In the genomic region with DNA sequence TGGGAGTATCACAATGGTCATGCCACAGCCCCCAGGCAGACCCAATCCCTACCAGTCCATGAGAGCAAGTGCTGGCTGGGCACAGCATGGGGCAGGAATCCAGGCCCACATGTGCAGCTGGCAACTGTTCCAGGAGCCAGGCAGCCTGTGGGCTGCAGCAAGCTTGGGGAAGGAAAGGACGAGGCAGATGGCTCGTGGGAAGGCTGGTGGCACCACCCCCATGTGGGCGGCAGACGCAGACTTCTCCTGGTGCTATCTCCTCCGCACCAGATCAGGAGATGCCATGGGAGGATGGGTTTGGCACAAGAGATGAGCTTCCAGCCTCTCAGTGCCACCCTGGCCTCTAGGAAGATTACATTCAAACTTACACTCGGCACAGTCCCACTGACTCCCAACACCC, we compare ENCODE assay signal across 12 mouse cellular contexts. TPM values are rescaled to one million over a fixed set of nuclear protein-coding genes. Genes with fewer than 3 reads are reported as not detected.
DNase-seq lines count a peak whose midpoint lies in the region; TF ChIP-seq lines count a peak whose summit lies in the region.
"Had no signal": no experiment of that assay in that cellular context is flagged by ENCODE, and none has a peak within 500 bp of the region (broad histone marks: within the 10 kb centered on the region; RNA-seq: fewer than 3 reads in every experiment).

No protein-coding gene starts in this region.

- H3K27ac ChIP-seq in layer of hippocampus, adult 2 months: peak overlapping the region; percentile 93
- H3K27ac ChIP-seq: kidney, embryonic 15.5 days; liver, embryonic 14.5 days; neural tube, embryonic 15.5 days had no signal

- H3K4me3 ChIP-seq in layer of hippocampus, adult 2 months: no peak overlapping the region
- H3K4me3 ChIP-seq: kidney, embryonic 15.5 days; neural tube, embryonic 15.5 days had no signal

- no peak for TF ChIP-seq CTCF in layer of hippocampus, adult 2 months (conservative IDR thresholded peaks at IDR 0.05)

- intact Hi-C loops in left cerebral cortex, postnatal 36 days (cut with DNase I): loop anchor here (2.0 kb wide), 1 partner anchor 34 kb away; no protein-coding TSS in a partner anchor

- DNase-seq in Muller cell, postnatal 12 days (ENCODE audit: inconsistent ontology term): peak; percentile 60
- DNase-seq in cerebellum, adult 8-10 months: peak; percentile 69
- DNase-seq in layer of hippocampus, adult 2 months (ENCODE audit: low spot score in 2 of 2): peak; percentile 91 to 94
- DNase-seq in left cerebral cortex, postnatal 36 days (ENCODE audit: low spot score in 2 of 2): peak; percentile 93 to 94
- no peak for DNase-seq in spleen, adult 18-20 months
- DNase-seq in embryo, embryonic 10.5 days (ENCODE audit: low spot score): no peak
- DNase-seq in spleen, postnatal 4 days (ENCODE audit: low spot score in 2 of 2): no peak
- DNase-seq: heart, postnatal 4 days had no signal

RNA-seq across cellular contexts. Expression of a gene that starts 33.7 kb away (rescaled TPM):
- 10 to 100 TPM; 14.5 to 17.3 TPM for total RNA-seq in layer of hippocampus, adult 2 months (2021)
- total RNA-seq in left cerebral cortex, postnatal 36 days (2021): 10 to 100 TPM; 26.8 to 30.3 TPM

RNA-seq across cellular contexts. Expression of a gene that starts 53.2 kb away (rescaled TPM):
- total RNA-seq in layer of hippocampus, adult 2 months (2021): 1 to 10 TPM; 1.9 to 2.4 TPM
- 1 to 10 TPM; 4.0 to 5.1 TPM for total RNA-seq in left cerebral cortex, postnatal 36 days (2021)
- total RNA-seq: gastrocnemius, adult 18-20 months; heart, postnatal 4 days had no signal

RNA-seq across cellular contexts. Expression of a gene that starts 54.9 kb away (rescaled TPM):
- 10 to 100 TPM; 35.8 to 39.4 TPM for total RNA-seq in layer of hippocampus, adult 2 months (2021)
- total RNA-seq in left cerebral cortex, postnatal 36 days (2021): 10 to 100 TPM; 35.4 to 39.0 TPM

Comparison
In these comparisons a context has a peak if more than half of its experiments do, and no peak if none do; other contexts are left out.
1. DNase-seq: peak in Muller cell, postnatal 12 days (single experiment), cerebellum, adult 8-10 months (single experiment), layer of hippocampus, adult 2 months (2 of 2) and left cerebral cortex, postnatal 36 days (2 of 2); none in spleen, adult 18-20 months (0 of 2), embryo, embryonic 10.5 days (single experiment) and spleen, postnatal 4 days (0 of 2).